Mouse (Mus musculus) brain, embryonic 14.5 days (tissue): ENCODE measurements around the gene Trpm1. TPM values are rescaled to one million over a fixed set of nuclear protein-coding genes. Genes with fewer than 3 reads are reported as not detected.

ENCODE experiments used
- DNase-seq: peaks from one replicate; pipeline ENCODE4 v3.0.0-alpha.2; 2011; ENCODE audit warnings: low read depth
- CTCF ChIP-seq: fragments of 200-500 bp; IDR thresholded peaks from 2 replicates; pipeline ENCODE4 v1.5.1; 2012; ENCODE audit warnings: inconsistent platforms, mild to moderate bottlenecking, moderate library complexity, borderline replicate concordance; ENCODE audit not compliant: insufficient read depth, insufficient read length; ENCODE audit errors: extremely low read depth
- POLR2A ChIP-seq: fragments of 200-500 bp; IDR thresholded peaks from 2 replicates; pipeline ENCODE4 v1.6.1; 2012; ENCODE audit warnings: mild to moderate bottlenecking, inconsistent platforms, borderline replicate concordance; ENCODE audit not compliant: poor library complexity, insufficient read depth, insufficient read length, severe bottlenecking; ENCODE audit errors: extremely low read depth
- polyA plus RNA-seq: library from polyadenylated mRNA; depleted of rRNA; stranded (reverse); fragments of >200 nt; gene quantifications from 2 replicates; pipeline ENCODE4 v1.2.3, GENCODE M21; 2012

Trpm1 gene
- polyA plus RNA-seq, 1 experiment, result 0.31 TPM

- no peak for DNase-seq
- no peak for TF ChIP-seq CTCF
- no peak for TF ChIP-seq POLR2A
Observed at GRCm38 (mm10) chr7:64266587-64266986, 113.0 kb downstream of the Trpm1 start.

- no peak for TF ChIP-seq CTCF
- no peak for TF ChIP-seq POLR2A
- DNase-seq, result peak; percentile 93
Observed at GRCm38 (mm10) chr7:64271926-64272325, 118.3 kb downstream of the Trpm1 start.

- peak; percentile 51 for DNase-seq
- TF ChIP-seq POLR2A (no peak), CTCF (no peak)
Observed at GRCm38 (mm10) chr7:64275518-64275917, 121.9 kb downstream of the Trpm1 start.

- TF ChIP-seq CTCF (no peak), POLR2A (no peak)
- no peak for DNase-seq
Observed at GRCm38 (mm10) chr7:64276921-64277320, 123.3 kb downstream of the Trpm1 start.

GRCm38 (mm10) chr7:64278526-64278925 is 124.9 kb downstream of the Trpm1 start:
- TF ChIP-seq CTCF, result no peak

GRCm38 (mm10) chr7:64279548-64279947 is 125.9 kb downstream of the Trpm1 start:
- TF ChIP-seq POLR2A (no peak), CTCF (no peak)

More at GRCm38 (mm10) chr7:64278526-64278925, 124.9 kb downstream of the Trpm1 start:
- no peak for DNase-seq

GRCm38 (mm10) chr7:64286566-64286965 is 132.9 kb downstream of the Trpm1 start:
- no peak for DNase-seq
- TF ChIP-seq POLR2A (no peak), CTCF (no peak)

More at GRCm38 (mm10) chr7:64279548-64279947, 125.9 kb downstream of the Trpm1 start:
- DNase-seq, result no peak

GRCm38 (mm10) chr7:64287414-64288091 is 133.9 kb downstream of the Trpm1 start, which contains the start of gene Mtmr10:
Gene Mtmr10, plus strand, starts transcription at chr7:64287653.
- DNase-seq, result peak; percentile 99
- TF ChIP-seq POLR2A (peak; percentile 75), CTCF (peak; percentile 36; the same call in 1 of the 2 replicates)

- no peak for TF ChIP-seq CTCF
- no peak for TF ChIP-seq POLR2A
Observed at GRCm38 (mm10) chr7:64289416-64289815, 135.8 kb downstream of the Trpm1 start.

GRCm38 (mm10) chr7:64290431-64290830 is 136.8 kb downstream of the Trpm1 start:
- TF ChIP-seq POLR2A, result no peak
- TF ChIP-seq CTCF, result no peak
- no peak for DNase-seq

More at GRCm38 (mm10) chr7:64289416-64289815, 135.8 kb downstream of the Trpm1 start:
- no peak for DNase-seq

GRCm38 (mm10) chr7:64291722-64292121 is 138.1 kb downstream of the Trpm1 start:
- DNase-seq, result no peak

More at GRCm38 (mm10) chr7:64291722-64292121, 138.1 kb downstream of the Trpm1 start:
- TF ChIP-seq POLR2A (no peak), CTCF (no peak)
